Mouse (Mus musculus): ENCODE data around the gene Gucd1.

- TF ChIP-seq CTCF (IDR thresholded peaks at IDR 0.05; ENCODE audit: borderline replicate concordance, control insufficient read depth, extremely low read depth, insufficient read depth, low read length, poor library complexity) (no peak), POLR2A (IDR thresholded peaks at IDR 0.05; ENCODE audit: control insufficient read depth, extremely low read depth, insufficient read depth, low read length, poor library complexity) (no peak)
Observed at GRCm38 (mm10) chr10:75437284-75437683, 80.5 kb downstream of the Gucd1 start.
